Mouse (Mus musculus): ENCODE results near the gene Vps26b. TPM values are rescaled to one million over a fixed set of nuclear protein-coding genes. Genes with fewer than 3 reads are reported as not detected.

The Vps26b gene
- 41.9 and 43.2 TPM in 2 replicates for polyA plus RNA-seq (2012; rRNA removed)

GRCm38 (mm10) chr9:27029828-27030762 is at the start of gene Vps26b, which contains the start of gene Ncapd3:
TSS of gene Vps26b (minus strand) at chr9:27030065.
TSS of gene Ncapd3 (plus strand) at chr9:27030175.

GRCm38 (mm10) chr9:26999461-27000395 is 30.1 kb downstream of the Vps26b start, which contains the start of the genes Acad8 and Thyn1:
TSS of gene Acad8 (minus strand) at chr9:26999566.
TSS of gene Thyn1 (plus strand) at chr9:26999710.

Other genes with a start within 250 kb of the Vps26b start
- gene Glb1l2, start 223.6 kb downstream of the Vps26b start, polyA plus RNA-seq (2012; rRNA removed) = 3.5 and 5.6 TPM in 2 replicates
- gene Glb1l3, start 169.2 kb downstream of the Vps26b start, polyA plus RNA-seq (2012; rRNA removed) = not detected in 2 replicates
- gene Gm1110, start 107.0 kb downstream of the Vps26b start, polyA plus RNA-seq (2012; rRNA removed) = 0.04 and 0.11 TPM in 2 replicates
- 43.7 and 48.6 TPM in 2 replicates for gene Acad8, start 30.5 kb downstream of the Vps26b start, polyA plus RNA-seq (2012; rRNA removed)
- 92.6 and 94.0 TPM in 2 replicates for gene Thyn1, start 30.4 kb downstream of the Vps26b start, polyA plus RNA-seq (2012; rRNA removed)
- 36.6 and 47.8 TPM in 2 replicates for gene Ncapd3, start 110 bp upstream of the Vps26b start, polyA plus RNA-seq (2012; rRNA removed)
- 116 and 120 TPM in 2 replicates for gene Jam3, start 125.4 kb upstream of the Vps26b start, polyA plus RNA-seq (2012; rRNA removed)